Mouse (Mus musculus): Measurements from ENCODE around the gene Gm17387. TPM values are rescaled to one million over a fixed set of nuclear protein-coding genes. Genes with fewer than 3 reads are reported as not detected.
A peak's percentile ranks its signal among the peaks of the same experiment; 100 is the strongest.

Gm17387 gene
- total RNA-seq, 1 experiment, result not detected

- DNase-seq (ENCODE audit: low read depth, low spot score), result no peak
- TF ChIP-seq ZC3H11A (IDR thresholded peaks at IDR 0.05; ENCODE audit: borderline replicate concordance, low read depth, low read length) (no peak), CHD2 (IDR thresholded peaks at IDR 0.05; ENCODE audit: low read depth, low read length) (no peak), HCFC1 (IDR thresholded peaks at IDR 0.05; ENCODE audit: borderline replicate concordance, insufficient read depth, low read length) (no peak), ZNF384 (IDR thresholded peaks at IDR 0.05; ENCODE audit: low read depth, low read length) (no peak), MAFK (IDR thresholded peaks at IDR 0.05; ENCODE audit: insufficient read depth, low read depth, low read length) (no peak)
- peaks cover 0 to 27% of the 10 kb centered on the region in 2 experiments; a peak in 1 of 4 replicates for H3K4me1 ChIP-seq (ENCODE audit: control insufficient read depth in 2 of 2, insufficient read depth in 2 of 2, low read length in 2 of 2, poor library complexity in 1 of 2)
- in situ Hi-C loops (cut with MboI; ENCODE audit: low sequenced_read_pairs in 2 of 2, unreplicated experiment in 2 of 2), result no loop called here
- peak within 1 kb of the TSS; percentile 19 to 23; a peak in 3 of 4 replicates for H3K4me3 ChIP-seq (ENCODE audit: insufficient read depth in 1 of 2, low read depth in 1 of 2, low read length in 2 of 2, poor library complexity in 1 of 2, severe bottlenecking in 1 of 2)
- H3K9me3 ChIP-seq (ENCODE audit: control insufficient read depth, insufficient read depth, low read depth, low read length), result no peaks in the 10 kb centered on the region
- H3K9ac ChIP-seq (ENCODE audit: insufficient read depth, low read depth, low read length, poor library complexity, severe bottlenecking), result no peak within 1 kb of the TSS
- H3K27ac ChIP-seq (ENCODE audit: insufficient read depth, low read depth, low read length, poor library complexity, severe bottlenecking), result no peak within 1 kb of the TSS
- H3K36me3 ChIP-seq (ENCODE audit: control insufficient read depth, insufficient read depth, low read length, poor library complexity, severe bottlenecking), result no peaks in the 10 kb centered on the region
Observed at GRCm38 (mm10) chr7:141077841-141078240, 48.9 kb downstream of the Gm17387 start, which contains the start of gene Pkp3. Pkp3 (plus strand) TSS chr7:141078218.

GRCm38 (mm10) chr7:141078876-141079275 is 49.9 kb downstream of the Gm17387 start:
- no peak for DNase-seq (ENCODE audit: low read depth, low spot score)
- TF ChIP-seq HCFC1 (IDR thresholded peaks at IDR 0.05; ENCODE audit: borderline replicate concordance, insufficient read depth, low read length) (no peak), CHD2 (IDR thresholded peaks at IDR 0.05; ENCODE audit: low read depth, low read length) (no peak), MAFK (IDR thresholded peaks at IDR 0.05; ENCODE audit: insufficient read depth, low read depth, low read length) (no peak), ZC3H11A (IDR thresholded peaks at IDR 0.05; ENCODE audit: borderline replicate concordance, low read depth, low read length) (no peak), ZNF384 (IDR thresholded peaks at IDR 0.05; ENCODE audit: low read depth, low read length) (no peak)
- in situ Hi-C loops (cut with MboI; ENCODE audit: low sequenced_read_pairs in 2 of 2, unreplicated experiment in 2 of 2), result no loop called here
- Histone ChIP-seq H3K9ac (ENCODE audit: insufficient read depth, low read depth, low read length, poor library complexity, severe bottlenecking) (no peak overlapping the region), H3K36me3 (ENCODE audit: control insufficient read depth, insufficient read depth, low read length, poor library complexity, severe bottlenecking) (no peaks in the 10 kb centered on the region), H3K4me1 (ENCODE audit: control insufficient read depth in 2 of 2, insufficient read depth in 2 of 2, low read length in 2 of 2, poor library complexity in 1 of 2) (peaks cover 0 to 27% of the 10 kb centered on the region in 2 experiments; a peak in 1 of 4 replicates), H3K27ac (ENCODE audit: insufficient read depth, low read depth, low read length, poor library complexity, severe bottlenecking) (no peak overlapping the region), H3K9me3 (ENCODE audit: control insufficient read depth, insufficient read depth, low read depth, low read length) (no peaks in the 10 kb centered on the region), H3K4me3 (ENCODE audit: insufficient read depth in 1 of 2, low read depth in 1 of 2, low read length in 2 of 2, poor library complexity in 1 of 2, severe bottlenecking in 1 of 2) (no peak overlapping the region)

Other genes with a start within 250 kb of the Gm17387 start
- 12.2 and 21.6 TPM in 2 replicates for gene Syce1, start 241.3 kb upstream of the Gm17387 start, total RNA-seq (2012; rRNA removed)
- 12.0 and 13.6 TPM in 2 replicates for gene Zfp941, start 207.0 kb upstream of the Gm17387 start, total RNA-seq (2012; rRNA removed)
- 19.5 and 32.1 TPM in 2 replicates for gene Urah, start 194.1 kb upstream of the Gm17387 start, total RNA-seq (2012; rRNA removed)
- gene Scgb1c1, start 183.6 kb upstream of the Gm17387 start, total RNA-seq (2012; rRNA removed), result not detected in 2 replicates
- 0.16 TPM in 1 of 2 replicates, not detected in the other for gene Odf3, start 181.3 kb upstream of the Gm17387 start, total RNA-seq (2012; rRNA removed)
- 0.89 and 1.6 TPM in 2 replicates for gene Gm45785, start 172.8 kb upstream of the Gm17387 start, total RNA-seq (2012; rRNA removed)
- gene Ric8a, start 172.2 kb upstream of the Gm17387 start, total RNA-seq (2012; rRNA removed), result 60.5 and 90.0 TPM in 2 replicates
- gene Bet1l, start 171.6 kb upstream of the Gm17387 start, total RNA-seq (2012; rRNA removed), result 21.6 and 31.5 TPM in 2 replicates
- gene Psmd13, start 147.2 kb upstream of the Gm17387 start, total RNA-seq (2012; rRNA removed), result 164 and 199 TPM in 2 replicates
- gene Sirt3, start 146.8 kb upstream of the Gm17387 start, total RNA-seq (2012; rRNA removed), result 18.2 and 26.3 TPM in 2 replicates
- not detected in 2 replicates for gene Cox8b, start 128.7 kb upstream of the Gm17387 start, total RNA-seq (2012; rRNA removed)
- gene Nlrp6, start 108.2 kb upstream of the Gm17387 start, total RNA-seq (2012; rRNA removed), result 0.27 and 0.74 TPM in 2 replicates
- gene Pgghg, start 87.7 kb upstream of the Gm17387 start, total RNA-seq (2012; rRNA removed), result 10.0 and 12.5 TPM in 2 replicates
- gene Ifitm5, start 78.8 kb upstream of the Gm17387 start, total RNA-seq (2012; rRNA removed), result 7.7 and 18.6 TPM in 2 replicates
- gene Gm45717, start 73.2 kb upstream of the Gm17387 start, total RNA-seq (2012; rRNA removed), result not detected in 2 replicates
- 679 and 1,158 TPM in 2 replicates for gene Ifitm2, start 73.1 kb upstream of the Gm17387 start, total RNA-seq (2012; rRNA removed)
- 274 and 585 TPM in 2 replicates for gene Ifitm1, start 61.9 kb upstream of the Gm17387 start, total RNA-seq (2012; rRNA removed)
- gene Ifitm3, start 18.4 kb upstream of the Gm17387 start, total RNA-seq (2012; rRNA removed), result 353 and 601 TPM in 2 replicates
- 0.36 TPM in 1 of 2 replicates, not detected in the other for gene Ifitm6, start 11.2 kb upstream of the Gm17387 start, total RNA-seq (2012; rRNA removed)
- gene B4galnt4, start 32.0 kb downstream of the Gm17387 start, total RNA-seq (2012; rRNA removed), result 31.1 and 78.3 TPM in 2 replicates
- 8.0 and 12.2 TPM in 2 replicates for gene Pkp3, start 49.1 kb downstream of the Gm17387 start, total RNA-seq (2012; rRNA removed)
- gene Sigirr, start 71.4 kb downstream of the Gm17387 start, total RNA-seq (2012; rRNA removed), result 18.2 and 56.2 TPM in 2 replicates
- 26.4 and 102 TPM in 2 replicates for gene Ano9, start 88.7 kb downstream of the Gm17387 start, total RNA-seq (2012; rRNA removed)
- gene Ptdss2, start 93.3 kb downstream of the Gm17387 start, total RNA-seq (2012; rRNA removed), result 65.1 and 82.8 TPM in 2 replicates
- 61.9 and 70.3 TPM in 2 replicates for gene Rnh1, start 143.7 kb downstream of the Gm17387 start, total RNA-seq (2012; rRNA removed)
- gene Hras, start 164.9 kb downstream of the Gm17387 start, total RNA-seq (2012; rRNA removed), result 130 and 133 TPM in 2 replicates
- gene Lrrc56, start 165.0 kb downstream of the Gm17387 start, total RNA-seq (2012; rRNA removed), result 3.3 and 3.9 TPM in 2 replicates
- gene Lmntd2, start 184.9 kb downstream of the Gm17387 start, total RNA-seq (2012; rRNA removed), result 4.0 and 6.4 TPM in 2 replicates
- gene Rassf7, start 186.7 kb downstream of the Gm17387 start, total RNA-seq (2012; rRNA removed), result 32.2 and 44.3 TPM in 2 replicates
- gene Phrf1, start 199.7 kb downstream of the Gm17387 start, total RNA-seq (2012; rRNA removed), result 101 and 107 TPM in 2 replicates
- 0.58 and 0.67 TPM in 2 replicates for gene Irf7, start 237.3 kb downstream of the Gm17387 start, total RNA-seq (2012; rRNA removed)
- gene Cdhr5, start 247.7 kb downstream of the Gm17387 start, total RNA-seq (2012; rRNA removed), result 0.13 and 0.26 TPM in 2 replicates

Measured in ES-E14 (cell line).